Mouse (Mus musculus) heart, embryonic 14.5 days (tissue): Measurements from ENCODE around the gene Tmigd1. TPM values are rescaled to one million over a fixed set of nuclear protein-coding genes. Genes with fewer than 3 reads are reported as not detected.

Source experiments
- ATAC-seq: fragments of 200-750 bp; cut with Nextera tagmentation; 2 replicates; pipeline ENCODE4 v1.8.0; 2017; ENCODE audit warnings: low read depth, moderate TSS enrichment; ENCODE audit not compliant: insufficient number of reproducible peaks, insufficient read depth, low FRiP score
- H3K27ac ChIP-seq, 2 experiments: fragments of 200-500 bp in 1 of 2; fragments of 300-500 bp in 1 of 2; sonication (generic) in 1 of 2; replicated peaks in 1 of 2; 2 replicates each; pipeline ENCODE4 v1.5.1; 2012 to 2014; ENCODE audit warnings: low read depth in 2 of 2, low read length in 2 of 2, control low read depth in 1 of 2, mild to moderate bottlenecking in 1 of 2, mixed read lengths in 1 of 2; ENCODE audit not compliant: control insufficient read depth in 1 of 2, insufficient read depth in 1 of 2
- H3K27me3 ChIP-seq: fragments of 300-500 bp; sonication (generic); 2 replicates; pipeline ENCODE4 v1.6.1; 2014; ENCODE audit warnings: mild to moderate bottlenecking, low read length, control low read depth; ENCODE audit not compliant: control insufficient read depth, insufficient read depth
- H3K36me3 ChIP-seq: fragments of 300-500 bp; sonication (generic); 2 replicates; pipeline ENCODE4 v1.6.1; 2014; ENCODE audit warnings: mild to moderate bottlenecking, control low read depth, low read length, mixed read lengths; ENCODE audit not compliant: control insufficient read depth, insufficient read depth
- H3K4me1 ChIP-seq, 2 experiments: fragments of 200-500 bp in 1 of 2; fragments of 300-500 bp in 1 of 2; sonication (generic) in 1 of 2; 2 replicates each; pipeline ENCODE4 v1.6.1; 2012 to 2014; ENCODE audit warnings: low read length in 2 of 2, control low read depth in 1 of 2, mixed read lengths in 1 of 2; ENCODE audit not compliant: control insufficient read depth in 2 of 2, insufficient read depth in 2 of 2
- H3K4me2 ChIP-seq: fragments of 300-500 bp; sonication (generic); 2 replicates; pipeline ENCODE4 v1.6.1; 2014; ENCODE audit warnings: mild to moderate bottlenecking, low read length
- H3K4me3 ChIP-seq, 2 experiments: fragments of 200-500 bp in 1 of 2; fragments of 300-500 bp in 1 of 2; sonication (generic) in 1 of 2; 2 replicates each; pipeline ENCODE4 v1.5.1; 2012 to 2014; ENCODE audit warnings: low read length in 2 of 2, mild to moderate bottlenecking in 2 of 2, control low read depth in 1 of 2, low read depth in 1 of 2, moderate library complexity in 1 of 2; ENCODE audit not compliant: control insufficient read depth in 1 of 2, insufficient read depth in 1 of 2
- H3K9ac ChIP-seq: fragments of 300-500 bp; sonication (generic); 2 replicates; pipeline ENCODE4 v1.6.1; 2014; ENCODE audit warnings: mild to moderate bottlenecking, low read length
- H3K9me3 ChIP-seq: fragments of 300-500 bp; sonication (generic); 2 replicates; pipeline ENCODE4 v1.6.1; 2016; ENCODE audit warnings: low read length, control low read depth; ENCODE audit not compliant: control insufficient read depth
- WGBS: fragments of 180-500 bp; shearing (Covaris S2); extraction: QIAGEN DNeasy Blood & Tissue Kit; methylation state at CpG from one replicate; pipeline ENCODE4 v1.1.7; 2014; 5-methylcytosine and 5-hydroxymethylcytosine counted together
- polyA plus RNA-seq: library from polyadenylated mRNA; unstranded; fragments of >200 nt; fragmentation: Nextera tagmentation; extraction: Ambion mirVana; gene quantifications from 2 replicates; pipeline ENCODE4 v1.2.1, GENCODE M21; 2014

Gene Tmigd1
- polyA plus RNA-seq, 1 experiment from 2014 or later, result not detected

DNA sequence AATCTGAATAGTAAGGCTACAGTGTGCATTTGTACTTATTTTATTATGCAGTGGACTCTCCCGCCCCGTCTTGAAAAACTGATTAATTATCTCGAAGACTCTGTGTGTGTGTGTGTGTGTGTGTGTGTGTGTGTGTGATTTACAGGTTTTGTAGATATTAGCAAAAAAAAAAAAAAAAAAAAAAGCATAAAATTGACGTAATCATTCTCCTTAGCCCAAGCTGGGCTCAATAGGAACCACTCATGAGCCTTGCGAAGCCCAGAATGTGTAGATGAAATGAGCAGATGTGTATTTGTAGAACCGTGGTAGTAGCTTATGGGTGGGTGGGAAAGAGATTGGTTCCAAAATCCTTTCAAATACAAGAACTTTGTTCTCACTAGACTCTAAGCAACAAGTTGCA, 42.9 kb downstream of the Tmigd1 start:
- H3K4me3 ChIP-seq, result peak overlapping the region; percentile 94 to 100; a peak in 3 of 4 replicates
- H3K4me1 ChIP-seq, result peaks cover 4 to 9% of the 10 kb centered on the region in 2 experiments; a peak in 3 of 4 replicates
- WGBS, result 76% methylated on average over 6 of the region's 6 CpGs
- peak overlapping the region; percentile 93 for H3K9ac ChIP-seq
- H3K27me3 ChIP-seq, result no peaks in the 10 kb centered on the region
- H3K9me3 ChIP-seq, result no peaks in the 10 kb centered on the region
- H3K4me2 ChIP-seq, result peak overlapping the region; percentile 91
- no peak for ATAC-seq
- peaks cover 16% of the 10 kb centered on the region; the same call in 1 of the 2 replicates for H3K36me3 ChIP-seq
- peak overlapping the region; percentile 74 to 94 for H3K27ac ChIP-seq

DNA sequence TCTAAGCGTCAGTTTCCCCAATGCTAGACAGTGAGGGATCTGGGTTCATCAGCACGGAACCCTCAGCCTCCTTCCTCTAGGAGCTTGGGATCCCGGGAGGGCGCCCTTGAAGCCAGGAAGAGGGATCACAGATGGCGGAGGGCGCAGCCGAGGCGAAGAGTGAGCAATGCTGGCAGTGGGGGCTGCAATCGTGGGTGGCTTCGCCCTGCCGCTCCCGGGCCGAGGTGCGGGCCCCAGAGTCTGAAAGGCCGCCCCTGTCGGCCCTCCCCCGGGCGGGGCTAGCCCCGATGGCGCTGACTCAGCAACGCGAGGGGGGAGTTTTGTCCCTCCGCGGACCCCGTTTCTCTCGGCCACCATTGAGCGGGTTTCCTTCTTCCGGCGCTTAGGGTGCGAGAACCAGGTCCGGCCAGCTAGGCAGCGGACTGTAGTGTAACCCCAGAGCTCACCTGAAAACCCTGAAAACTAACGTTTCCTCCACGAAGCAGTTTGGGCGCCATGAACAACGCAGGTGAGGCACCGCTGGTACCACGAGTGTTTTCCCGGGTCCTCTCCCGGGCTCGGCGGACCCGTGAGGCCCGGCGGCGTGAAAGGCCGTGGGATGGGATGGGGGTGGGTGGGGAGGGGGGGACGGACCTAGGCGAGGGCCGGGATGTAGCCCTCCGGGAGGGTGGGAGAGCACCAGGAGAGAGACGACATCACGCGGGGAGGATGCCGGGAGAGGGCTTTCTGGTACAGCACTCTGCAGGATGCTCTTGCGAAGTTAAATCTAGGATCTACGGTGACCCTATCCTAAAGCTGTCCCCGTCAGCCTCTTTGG, 43.6 kb downstream of the Tmigd1 start:
- Histone ChIP-seq H3K4me1 (peaks cover 4 to 9% of the 10 kb centered on the region in 2 experiments; a peak in 3 of 4 replicates), H3K36me3 (peaks cover 20% of the 10 kb centered on the region), H3K27me3 (no peaks in the 10 kb centered on the region), H3K4me3 (peak overlapping the region; percentile 94 to 100), H3K9ac (peak overlapping the region; percentile 93), H3K4me2 (peak overlapping the region; percentile 91), H3K27ac (peak overlapping the region; percentile 74 to 94), H3K9me3 (no peaks in the 10 kb centered on the region)
- peak; percentile 87 for ATAC-seq
- under 1% methylated on average over 58 of the region's 58 CpGs for WGBS

DNA sequence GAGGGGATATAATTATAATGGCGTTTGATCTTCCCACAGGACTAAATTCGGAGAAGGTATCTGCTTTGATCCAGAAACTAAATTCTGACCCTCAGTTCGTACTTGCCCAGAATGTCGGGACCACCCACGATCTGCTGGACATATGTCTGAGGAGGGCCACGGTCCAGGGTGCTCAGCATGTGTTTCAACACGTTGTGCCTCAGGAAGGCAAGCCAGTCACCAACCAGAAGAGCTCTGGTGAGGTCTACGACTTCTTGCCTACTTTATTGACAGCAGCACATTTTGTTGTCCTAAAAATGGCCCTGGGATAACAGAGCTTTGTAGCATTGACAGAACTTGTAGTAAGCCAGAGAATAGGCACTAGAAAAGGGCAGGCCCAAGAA, 44.2 kb downstream of the Tmigd1 start:
- WGBS, result 5% methylated on average over 8 of the region's 8 CpGs
- Histone ChIP-seq H3K27ac (no peak overlapping the region), H3K4me3 (peak overlapping the region; percentile 94 to 100), H3K4me2 (peak overlapping the region; percentile 91), H3K9ac (peak overlapping the region; percentile 93), H3K9me3 (no peaks in the 10 kb centered on the region), H3K4me1 (peaks cover 4 to 9% of the 10 kb centered on the region in 2 experiments; a peak in 3 of 4 replicates), H3K27me3 (no peaks in the 10 kb centered on the region), H3K36me3 (peaks cover 26% of the 10 kb centered on the region)
- no peak for ATAC-seq

DNA sequence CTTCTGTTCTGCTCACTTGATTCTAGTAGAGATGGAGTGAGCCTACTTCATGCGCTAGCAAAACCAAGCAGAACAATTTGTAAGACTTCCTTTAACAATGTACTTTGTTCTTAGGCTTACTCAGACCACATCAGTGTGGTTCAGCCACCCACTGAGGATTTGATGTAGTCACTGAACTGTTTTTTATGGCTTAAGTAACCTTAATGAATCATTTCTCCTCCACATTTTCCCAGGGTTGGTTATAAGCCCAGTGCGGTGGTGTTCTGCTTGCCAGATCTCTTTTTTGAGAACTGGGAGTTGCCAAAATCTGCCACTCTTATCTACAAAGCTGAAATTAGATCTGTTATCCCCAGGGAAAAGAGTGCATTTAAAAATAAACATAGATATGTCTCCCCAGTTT, 51.6 kb downstream of the Tmigd1 start:
- H3K36me3 ChIP-seq, result peaks cover 87% of the 10 kb centered on the region
- WGBS, result 62% methylated on average over 2 of the region's 2 CpGs
- H3K9me3 ChIP-seq, result no peaks in the 10 kb centered on the region
- peak overlapping the region in 1 of 2 experiments; percentile 30; a peak in 1 of 4 replicates for H3K27ac ChIP-seq
- no peaks in the 10 kb centered on the region for H3K27me3 ChIP-seq
- no peak overlapping the region for H3K4me3 ChIP-seq
- H3K4me2 ChIP-seq, result no peak overlapping the region
- no peak overlapping the region for H3K9ac ChIP-seq
- no peak for ATAC-seq
- H3K4me1 ChIP-seq, result 0 out of 4 replicates have a peak, but pooled peaks cover 0 to 4% of the 10 kb centered on the region in 2 experiments

DNA sequence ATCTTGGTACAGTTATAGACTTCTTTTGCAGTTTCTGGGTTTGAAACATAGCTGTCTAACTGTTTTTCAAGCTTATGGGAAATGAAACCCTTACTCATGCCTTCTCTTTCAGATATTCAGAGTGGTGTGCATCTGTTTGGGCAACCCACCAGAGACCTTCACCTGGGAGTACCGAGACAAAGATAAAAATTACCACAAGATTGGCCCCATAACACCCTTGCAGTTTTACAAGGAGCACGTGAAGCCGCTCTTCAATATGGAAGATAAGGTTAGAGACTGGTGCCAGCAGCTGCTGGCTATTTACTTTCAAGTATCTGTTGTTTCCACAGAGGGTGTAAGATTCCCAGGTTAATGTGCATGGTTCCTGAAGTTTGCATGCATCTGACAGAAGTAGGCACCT, 63.7 kb downstream of the Tmigd1 start:
- peaks cover 0 to 6% of the 10 kb centered on the region in 2 experiments; a peak in 1 of 4 replicates for H3K4me1 ChIP-seq
- H3K36me3 ChIP-seq, result peaks cover 97% of the 10 kb centered on the region
- H3K27me3 ChIP-seq, result no peaks in the 10 kb centered on the region
- ATAC-seq, result no peak
- no peak overlapping the region for H3K9ac ChIP-seq
- H3K9me3 ChIP-seq, result no peaks in the 10 kb centered on the region
- H3K4me2 ChIP-seq, result no peak overlapping the region
- no peak overlapping the region for H3K4me3 ChIP-seq
- H3K27ac ChIP-seq, result no peak overlapping the region
- WGBS, result 90% methylated on average over 3 of the region's 3 CpGs

Other genes with a start within 250 kb of the Tmigd1 start
- not detected in 2 replicates for gene Bhlha9, start 229.7 kb upstream of the Tmigd1 start, polyA plus RNA-seq
- 0.08 TPM in 1 of 2 replicates, not detected in the other for gene Trarg1, start 222.4 kb upstream of the Tmigd1 start, polyA plus RNA-seq
- 20.3 and 23.2 TPM in 2 replicates for gene Gosr1, start 138.6 kb upstream of the Tmigd1 start, polyA plus RNA-seq
- gene Cpd, start 55.1 kb upstream of the Tmigd1 start, polyA plus RNA-seq, result 23.4 and 24.1 TPM in 2 replicates
- gene Blmh, start 22.6 kb downstream of the Tmigd1 start, polyA plus RNA-seq, result 84.8 and 89.7 TPM in 2 replicates
- 0.47 and 0.49 TPM in 2 replicates for gene Slc6a4, start 96.4 kb downstream of the Tmigd1 start, polyA plus RNA-seq
- 44.6 and 48.0 TPM in 2 replicates for gene Nsrp1, start 176.3 kb downstream of the Tmigd1 start, polyA plus RNA-seq